Mouse (Mus musculus) frontal cortex, postnatal 10 days (tissue): ENCODE data around the gene Afdn.
"Not testable (repeated sequence)": the region's sequence is repeated elsewhere in the genome, so short reads cannot be mapped to it uniquely, and the experiment has no call there.

Experiments
- DNase-seq, 2 experiments: peaks; one replicate each; pipeline ENCODE4 v3.0.0; 2022; ENCODE audit warnings: low spot score in 2 of 2, mixed read lengths in 1 of 2

Gene Afdn

DNA sequence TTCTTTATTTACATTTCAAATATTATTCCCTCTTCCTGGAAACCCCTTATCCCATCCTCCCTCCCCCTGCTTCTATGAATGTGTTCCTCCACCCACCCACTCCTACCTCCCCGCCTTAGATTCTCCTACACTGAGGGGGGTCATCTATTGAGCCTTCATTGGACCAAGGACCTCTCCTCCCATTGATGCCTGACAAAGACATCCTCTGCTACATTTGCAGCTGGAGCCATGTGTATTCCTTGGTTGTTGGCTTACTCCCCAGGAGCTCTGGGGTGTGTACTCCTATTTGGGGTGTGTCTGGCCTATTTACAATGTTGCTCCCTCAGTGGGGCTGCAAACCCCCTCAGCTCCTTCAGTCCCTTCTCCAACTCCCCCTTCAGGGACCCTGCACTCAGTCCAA, 109.9 kb downstream of the Afdn start:
- DNase-seq: no peak

DNA sequence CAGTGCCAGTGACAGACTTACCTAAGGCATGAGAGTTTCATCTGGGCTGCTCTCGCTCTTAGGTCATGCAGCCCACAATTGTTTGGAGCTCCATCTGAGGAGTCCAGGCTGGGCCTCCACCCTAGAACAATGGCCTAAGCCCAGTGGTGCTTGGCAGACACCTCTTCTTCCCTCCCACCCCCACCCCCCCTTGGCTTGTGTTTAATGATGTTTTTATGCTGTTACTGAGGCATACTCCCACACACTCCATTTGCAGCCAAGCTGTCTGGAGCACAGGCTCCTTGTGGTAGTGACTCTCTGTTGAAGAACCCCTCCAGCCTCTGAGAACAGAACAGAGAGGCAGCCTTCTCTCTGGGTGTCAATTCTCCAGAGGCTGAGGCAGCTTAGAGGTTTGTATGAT, 113.9 kb downstream of the Afdn start:
- no peak for DNase-seq

GRCm38 (mm10) chr17:13877460-13877859, 117.1 kb downstream of the Afdn start:
- DNase-seq: no peak

DNA sequence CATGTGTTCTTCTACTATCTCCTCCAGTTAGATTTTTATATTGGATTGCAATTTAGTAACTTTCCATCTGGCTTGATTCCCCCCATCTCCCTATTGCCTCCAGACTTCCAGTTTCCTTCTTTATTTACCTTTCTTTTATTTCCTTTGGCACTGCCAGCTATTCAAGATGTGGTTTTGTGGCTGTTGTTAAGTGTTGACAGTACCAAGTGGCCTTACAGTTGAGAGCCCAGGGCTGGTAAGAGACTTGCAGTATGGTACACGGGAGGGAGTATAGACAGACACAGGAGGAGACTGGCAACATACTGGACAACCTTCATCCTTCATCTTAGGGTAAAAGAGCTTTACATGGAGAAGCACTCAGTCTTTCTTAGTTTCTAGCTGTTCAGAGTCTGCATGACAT, 119.4 kb downstream of the Afdn start:
- no peak for DNase-seq

DNA sequence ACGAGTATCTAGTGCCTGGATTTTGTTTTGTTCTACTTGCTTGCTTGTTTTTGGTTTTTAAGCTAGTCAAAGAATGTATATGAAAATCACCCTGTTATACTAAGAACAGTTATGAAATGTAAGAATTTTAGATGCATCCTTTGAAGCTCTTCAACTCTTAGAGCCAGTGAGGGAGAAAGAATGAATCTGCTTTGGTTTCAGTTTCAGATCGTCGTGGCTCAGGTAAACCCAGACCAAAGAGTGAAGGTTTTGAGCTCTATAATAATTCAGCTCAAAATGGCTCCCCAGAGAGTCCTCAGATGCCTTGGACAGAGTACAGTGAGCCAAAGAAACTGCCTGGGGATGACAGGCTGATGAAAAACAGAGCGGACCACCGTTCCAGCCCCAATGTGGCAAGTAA, 123.2 kb downstream of the Afdn start:
- DNase-seq: no peak

- DNase-seq: no peak
Observed at GRCm38 (mm10) chr17:13889818-13890434, 129.6 kb downstream of the Afdn start.

GRCm38 (mm10) chr17:13890932-13891331, 130.6 kb downstream of the Afdn start:
- DNase-seq: no peak

DNA sequence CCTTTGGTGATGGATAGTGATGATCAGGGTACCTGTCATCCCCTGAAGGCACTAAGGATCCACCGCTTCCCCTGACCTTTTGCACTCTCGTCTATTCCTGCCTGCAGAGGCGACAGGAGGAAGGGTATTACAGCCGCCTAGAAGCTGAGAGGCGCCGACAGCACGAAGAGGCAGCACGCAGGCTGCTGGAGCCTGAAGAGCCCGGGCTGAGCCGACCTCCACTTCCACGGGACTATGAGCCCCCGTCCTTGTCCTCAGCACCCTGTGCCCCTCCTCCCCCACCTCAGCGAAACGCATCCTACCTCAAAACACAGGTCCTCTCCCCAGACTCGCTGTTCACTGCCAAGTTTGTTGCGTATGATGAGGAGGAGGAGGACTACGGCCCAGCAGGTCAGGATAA, 138.5 kb downstream of the Afdn start:
- DNase-seq: no peak

DNA sequence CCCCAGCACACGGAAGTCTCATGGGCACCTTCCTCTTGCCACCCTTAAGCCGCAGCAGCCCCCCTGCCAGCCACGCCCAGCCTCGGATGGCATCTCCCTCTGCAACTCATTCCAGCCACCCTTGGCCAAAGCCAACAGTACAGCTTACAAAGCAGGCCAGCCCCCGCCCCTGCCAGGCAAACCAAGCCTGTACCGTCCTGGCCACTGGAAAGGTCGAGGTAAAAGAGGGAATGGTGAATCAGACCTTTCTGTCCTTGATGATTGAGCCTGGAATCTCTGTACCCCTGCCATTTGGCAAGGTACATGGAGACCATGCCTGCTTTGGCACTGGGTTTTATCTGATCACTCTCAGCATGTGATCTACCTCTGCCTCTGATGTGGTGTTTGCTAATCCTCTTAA, 138.9 kb downstream of the Afdn start:
- DNase-seq: no peak

DNA sequence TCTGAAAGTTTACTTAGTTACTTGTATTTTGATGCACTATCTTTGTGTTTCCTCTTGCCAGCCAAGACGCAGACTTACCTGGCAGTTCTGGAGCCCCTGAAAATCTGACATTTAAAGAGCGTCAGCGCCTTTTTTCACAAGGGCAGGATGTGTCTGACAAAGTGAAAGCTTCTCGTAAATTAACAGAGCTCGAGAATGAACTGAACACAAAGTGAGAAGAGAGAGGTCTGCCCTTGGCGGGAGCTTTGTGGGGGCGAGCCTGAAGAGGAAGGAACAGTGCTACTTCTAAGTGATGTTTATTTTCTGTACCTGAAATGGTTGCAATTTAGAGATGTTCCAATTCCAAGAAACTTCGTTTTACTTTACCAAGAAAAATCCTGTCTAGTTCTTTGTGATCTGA, 143.5 kb downstream of the Afdn start:
- DNase-seq: no peak

GRCm38 (mm10) chr17:13907082-13907481, 146.7 kb downstream of the Afdn start:
- DNase-seq: no peak

GRCm38 (mm10) chr17:13907681-13908080, 147.3 kb downstream of the Afdn start:
- DNase-seq: no peak

DNA sequence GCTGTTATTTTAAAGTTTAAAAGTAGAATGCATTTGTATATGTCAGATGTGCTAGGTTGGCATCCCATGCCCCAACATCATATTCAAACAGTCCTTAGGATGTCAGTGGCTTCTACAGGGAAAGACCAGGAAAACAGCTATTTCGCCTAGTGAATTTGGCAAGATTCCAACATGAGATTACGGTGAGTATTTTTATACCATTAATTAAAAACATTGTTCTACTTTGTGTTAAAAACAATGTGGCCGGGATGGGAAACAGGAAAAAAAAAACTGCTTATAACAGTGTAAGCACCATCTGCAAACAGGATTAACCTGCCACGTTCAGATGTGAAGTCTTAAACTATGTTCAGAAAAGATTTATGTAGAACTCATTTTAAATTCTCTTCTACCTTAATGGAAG, 153.6 kb downstream of the Afdn start:
- no peak for DNase-seq

- DNase-seq: no peak
Observed at GRCm38 (mm10) chr17:13914531-13914930, 154.2 kb downstream of the Afdn start.

GRCm38 (mm10) chr17:13920771-13921170, 160.4 kb downstream of the Afdn start:
- DNase-seq: no peak

DNA sequence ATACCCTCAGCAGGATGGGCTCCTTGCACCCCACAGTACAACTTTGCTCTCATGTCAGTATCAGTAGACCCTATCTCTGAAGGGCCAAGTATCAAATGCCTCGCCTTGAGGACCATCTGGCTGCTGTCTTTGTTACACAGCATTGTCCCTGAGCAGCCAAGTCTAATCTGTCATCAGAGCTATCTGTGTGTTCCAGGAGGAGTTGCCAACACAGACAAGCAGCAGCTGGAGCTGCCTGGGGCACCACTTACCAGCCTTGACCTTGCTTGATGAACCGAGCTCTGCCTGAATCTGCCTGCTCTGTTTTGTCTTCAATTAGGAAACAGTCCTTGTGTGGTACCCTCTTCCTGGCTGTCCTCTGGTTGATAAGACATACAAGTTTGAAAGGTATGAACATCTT, 163.1 kb downstream of the Afdn start:
- no peak for DNase-seq

GRCm38 (mm10) chr17:13924588-13924987, 164.2 kb downstream of the Afdn start:
- DNase-seq: no peak

DNA sequence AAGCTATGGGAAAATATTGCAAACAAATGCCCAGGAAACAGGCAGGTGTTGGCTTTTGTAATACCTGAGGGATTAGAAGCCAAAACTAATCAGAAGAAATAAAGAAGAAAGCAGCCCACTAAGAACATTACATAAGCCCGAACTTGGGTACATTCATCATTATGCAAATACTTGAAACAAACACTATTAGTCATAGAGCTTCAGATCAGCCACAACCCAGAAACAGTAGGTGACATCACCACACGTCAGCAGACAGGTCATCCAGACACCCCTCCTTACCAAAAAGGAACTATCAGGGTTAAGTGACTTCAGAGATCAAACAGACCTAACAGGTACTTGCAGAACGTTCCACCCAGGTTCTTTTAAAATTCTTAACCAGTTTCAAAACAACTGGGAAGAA, 165.6 kb downstream of the Afdn start:
- no peak for DNase-seq

GRCm38 (mm10) chr17:13930421-13930820, 170.1 kb downstream of the Afdn start:
- DNase-seq: no peak

GRCm38 (mm10) chr17:13935364-13935763, 175.0 kb downstream of the Afdn start:
- DNase-seq: not testable (repeated sequence)

GRCm38 (mm10) chr17:13937787-13938186, 177.4 kb downstream of the Afdn start:
- DNase-seq: no peak

GRCm38 (mm10) chr17:13938652-13939051, 178.3 kb downstream of the Afdn start:
- no peak for DNase-seq

- DNase-seq: not testable (repeated sequence)
Observed at GRCm38 (mm10) chr17:13939231-13939630, 178.9 kb downstream of the Afdn start.

- DNase-seq: no peak
Observed at GRCm38 (mm10) chr17:13940487-13940886, 180.1 kb downstream of the Afdn start.
